Mouse (Mus musculus) spleen, adult 2 months (tissue): Measurements from ENCODE around the gene Gm21985.

Experiments used
- CTCF ChIP-seq: fragments of 200-500 bp; IDR thresholded peaks from 2 replicates; pipeline ENCODE4 v1.5.1; 2011; ENCODE audit warnings: mild to moderate bottlenecking, inconsistent platforms; ENCODE audit not compliant: insufficient read depth, insufficient read length, insufficient replicate concordance; ENCODE audit errors: extremely low read depth
- POLR2A ChIP-seq: fragments of 200-500 bp; IDR thresholded peaks from 2 replicates; pipeline ENCODE4 v1.6.1; 2011; ENCODE audit warnings: low read depth, low read length, inconsistent platforms

DNA sequence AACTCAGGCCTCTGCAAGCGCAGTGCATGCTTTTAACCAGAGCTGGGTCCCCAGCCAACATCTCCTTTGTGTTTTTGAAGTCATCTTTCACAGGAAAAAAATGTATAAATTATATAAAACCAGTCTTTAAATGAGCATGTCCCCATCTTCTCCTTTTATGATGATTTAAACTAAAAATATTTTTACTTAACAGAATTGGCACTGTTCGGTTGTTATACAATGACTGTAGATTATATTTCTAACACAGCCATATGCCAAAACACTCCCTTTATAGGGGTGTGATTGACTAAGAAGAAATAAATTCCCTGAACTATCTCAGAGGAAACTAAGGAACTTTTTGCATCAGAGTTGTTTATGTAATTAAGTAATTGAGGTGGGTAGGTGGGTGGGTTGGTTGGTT is 166.4 kb downstream of the Gm21985 start:
- TF ChIP-seq CTCF (no peak), POLR2A (no peak)
